Mouse (Mus musculus) lung, adult 10 weeks (tissue): Measurements from ENCODE around the gene Aplf. TPM values are rescaled to one million over a fixed set of nuclear protein-coding genes. Genes with fewer than 3 reads are reported as not detected.

Source experiments
- polyA plus RNA-seq: library from polyadenylated mRNA; stranded (reverse); fragments of 350-450 nt; fragmentation: Illumina TruSeq; extraction: RNeasy Lipid Tissue Mini Kit (QIAGEN cat#74804); gene quantifications from one replicate; pipeline ENCODE4 v1.2.3, GENCODE M21; 2014; ENCODE audit warnings: low read depth, low replicate concordance; ENCODE audit not compliant: insufficient read depth

Gene Aplf
- polyA plus RNA-seq = 2.8 TPM

GRCm38 (mm10) chr6:87671771-87672517, at the start of gene Aplf:
Aplf (minus strand) TSS chr6:87672193.

GRCm38 (mm10) chr6:87590394-87591281, 81.4 kb downstream of the Aplf start, which contains the start of gene Prokr1:
Prokr1 (minus strand) TSS chr6:87590743.

Other genes with a start within 250 kb of the Aplf start
- not detected for gene Bmp10, start 243.2 kb downstream of the Aplf start, polyA plus RNA-seq
- gene Arhgap25, start 138.9 kb downstream of the Aplf start, polyA plus RNA-seq = 9.5 TPM
- 0.12 TPM for gene Prokr1, start 81.5 kb downstream of the Aplf start, polyA plus RNA-seq
- gene Efcc1, start 58.7 kb upstream of the Aplf start, polyA plus RNA-seq = 2.0 TPM
- 4.0 TPM for gene Gp9, start 105.9 kb upstream of the Aplf start, polyA plus RNA-seq
- 8.8 TPM for gene Rab43, start 140.0 kb upstream of the Aplf start, polyA plus RNA-seq
- 2.6 TPM for gene Gm45140, start 163.6 kb upstream of the Aplf start, polyA plus RNA-seq
- gene Isy1, start 166.6 kb upstream of the Aplf start, polyA plus RNA-seq = 23.1 TPM
- 343 TPM for gene Cnbp, start 178.9 kb upstream of the Aplf start, polyA plus RNA-seq
- 34.2 TPM for gene Copg1, start 215.6 kb upstream of the Aplf start, polyA plus RNA-seq
- gene Hmces, start 241.7 kb upstream of the Aplf start, polyA plus RNA-seq = 17.0 TPM